Mouse (Mus musculus) ES-Bruce4 (cell line): Measurements from ENCODE around the gene Spred1. TPM values are rescaled to one million over a fixed set of nuclear protein-coding genes. Genes with fewer than 3 reads are reported as not detected.

Experiments
- H3K27ac ChIP-seq: 2 replicates; pipeline ENCODE4 v1.5.1; 2012; ENCODE audit warnings: low read length, inconsistent platforms; ENCODE audit not compliant: insufficient read depth
- H3K27me3 ChIP-seq: 2 replicates; pipeline ENCODE4 v1.6.1; 2012; ENCODE audit warnings: mild to moderate bottlenecking, low read length, inconsistent platforms; ENCODE audit not compliant: control insufficient read depth, poor library complexity, insufficient read depth, severe bottlenecking
- H3K36me3 ChIP-seq: 2 replicates; pipeline ENCODE4 v1.6.1; 2012; ENCODE audit warnings: inconsistent platforms, mild to moderate bottlenecking, low read length, moderate library complexity; ENCODE audit not compliant: control insufficient read depth, poor library complexity, insufficient read depth, severe bottlenecking
- H3K4me1 ChIP-seq: one replicate; pipeline ENCODE4 v1.8.1; 2011; ENCODE audit warnings: low read length; ENCODE audit not compliant: control insufficient read depth, insufficient read depth
- H3K4me3 ChIP-seq: 2 replicates; pipeline ENCODE4 v1.5.1; 2011; ENCODE audit warnings: low read depth, mild to moderate bottlenecking, low read length
- H3K9ac ChIP-seq: 2 replicates; pipeline ENCODE4 v1.6.1; 2012; ENCODE audit warnings: low read depth, mild to moderate bottlenecking, inconsistent platforms; ENCODE audit not compliant: poor library complexity, severe bottlenecking
- H3K9me3 ChIP-seq: replicated peaks from 2 replicates; pipeline ENCODE4 v1.6.1; 2012; ENCODE audit warnings: mild to moderate bottlenecking, low read length, inconsistent platforms; ENCODE audit not compliant: control insufficient read depth, poor library complexity, insufficient read depth, severe bottlenecking
- CTCF ChIP-seq: IDR thresholded peaks from one replicate; pipeline ENCODE4 v1.8.1; 2011; ENCODE audit warnings: low read depth, low read length
- EP300 ChIP-seq: IDR thresholded peaks from 2 replicates; pipeline ENCODE4 v1.6.1; 2011; ENCODE audit warnings: low read depth, low read length; ENCODE audit not compliant: insufficient read depth
- POLR2A ChIP-seq: IDR thresholded peaks from one replicate; pipeline ENCODE4 v1.8.1; 2011; ENCODE audit warnings: low read length; ENCODE audit not compliant: insufficient read depth
- polyA plus RNA-seq: library from polyadenylated mRNA; stranded (reverse); fragments of >200 nt; gene quantifications from 2 replicates; pipeline ENCODE4 v1.2.4, GENCODE M21; 2011; ENCODE audit warnings: low read depth; ENCODE audit not compliant: missing spikeins, insufficient read depth, insufficient read length

Gene Spred1
- polyA plus RNA-seq, 1 experiment: 43.1 TPM

DNA sequence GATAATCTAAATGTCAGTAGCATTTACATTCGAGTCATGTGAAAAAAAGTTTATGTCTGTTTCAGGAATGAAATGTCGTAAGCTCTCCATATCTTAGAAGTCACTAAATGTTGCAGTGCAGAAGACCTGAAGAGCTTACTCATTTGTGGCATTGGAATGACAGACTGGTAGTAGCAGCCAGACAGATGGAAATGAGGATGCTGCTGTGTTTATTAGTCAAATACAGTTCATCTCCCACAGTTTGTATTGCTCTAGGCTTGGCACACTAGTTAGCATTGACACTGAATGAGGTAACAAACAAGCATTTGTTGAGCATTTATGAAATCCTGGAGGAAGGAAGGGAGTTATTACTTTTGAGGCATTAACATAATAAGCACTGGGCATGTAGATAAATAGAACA, 12.4 kb downstream of the Spred1 start:
- Histone ChIP-seq H3K27ac (no peak overlapping the region), H3K36me3 (no peaks in the 10 kb centered on the region; the same call in 1 of the 2 replicates), H3K4me1 (no peaks in the 10 kb centered on the region), H3K27me3 (no peaks in the 10 kb centered on the region), H3K9ac (no peak overlapping the region), H3K9me3 (no peaks in the 10 kb centered on the region), H3K4me3 (no peak overlapping the region)
- TF ChIP-seq EP300: no peak
- TF ChIP-seq POLR2A: no peak
- no peak for TF ChIP-seq CTCF

DNA sequence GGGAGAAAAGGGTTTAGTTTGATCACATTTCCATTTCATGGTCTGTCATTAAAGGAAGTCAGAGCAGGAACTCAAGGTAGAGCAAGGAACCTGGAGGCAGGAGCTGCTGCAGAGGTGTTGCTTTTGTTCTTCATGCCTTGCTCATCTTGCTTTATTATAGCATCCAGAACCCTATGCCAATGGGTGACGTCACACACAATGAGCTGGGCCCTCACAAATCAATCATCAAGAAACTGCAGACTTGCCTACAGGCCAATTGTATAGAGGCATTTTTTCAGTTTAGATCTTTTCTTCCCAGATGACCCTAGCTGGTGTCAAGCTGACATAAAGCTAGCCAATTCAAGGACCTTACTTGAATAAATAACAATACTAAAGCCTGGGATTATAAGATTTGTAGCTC, 16.6 kb downstream of the Spred1 start:
- Histone ChIP-seq H3K27ac (no peak overlapping the region), H3K4me1 (peaks cover 1% of the 10 kb centered on the region), H3K4me3 (no peak overlapping the region), H3K9me3 (no peaks in the 10 kb centered on the region), H3K36me3 (no peaks in the 10 kb centered on the region; the same call in 1 of the 2 replicates), H3K9ac (no peak overlapping the region), H3K27me3 (no peaks in the 10 kb centered on the region)
- TF ChIP-seq EP300: no peak
- TF ChIP-seq CTCF: no peak

DNA sequence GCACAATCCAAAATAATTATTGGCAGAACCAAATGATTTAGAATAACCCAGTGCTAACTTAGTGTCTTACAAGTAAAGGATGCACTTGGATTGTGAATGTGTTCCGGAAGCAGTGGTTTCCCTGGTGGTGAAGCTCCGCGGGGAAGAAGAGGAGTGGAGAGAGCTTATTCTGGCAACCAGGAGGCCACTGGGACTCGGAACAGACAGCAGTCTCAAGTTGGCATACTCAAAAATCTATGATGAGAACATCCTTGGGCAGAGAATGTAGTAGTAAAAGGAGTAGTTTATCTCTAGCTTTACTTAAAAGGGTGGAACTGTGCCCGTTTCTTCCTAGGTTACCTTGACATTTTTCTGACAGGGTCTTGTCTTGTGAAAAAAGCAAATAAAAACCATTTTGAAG, 17.8 kb downstream of the Spred1 start:
- Histone ChIP-seq H3K36me3 (no peaks in the 10 kb centered on the region; the same call in 1 of the 2 replicates), H3K27ac (no peak overlapping the region), H3K4me1 (peaks cover 1% of the 10 kb centered on the region), H3K9me3 (no peaks in the 10 kb centered on the region), H3K4me3 (no peak overlapping the region), H3K27me3 (no peaks in the 10 kb centered on the region), H3K9ac (no peak overlapping the region)
- TF ChIP-seq CTCF: no peak

DNA sequence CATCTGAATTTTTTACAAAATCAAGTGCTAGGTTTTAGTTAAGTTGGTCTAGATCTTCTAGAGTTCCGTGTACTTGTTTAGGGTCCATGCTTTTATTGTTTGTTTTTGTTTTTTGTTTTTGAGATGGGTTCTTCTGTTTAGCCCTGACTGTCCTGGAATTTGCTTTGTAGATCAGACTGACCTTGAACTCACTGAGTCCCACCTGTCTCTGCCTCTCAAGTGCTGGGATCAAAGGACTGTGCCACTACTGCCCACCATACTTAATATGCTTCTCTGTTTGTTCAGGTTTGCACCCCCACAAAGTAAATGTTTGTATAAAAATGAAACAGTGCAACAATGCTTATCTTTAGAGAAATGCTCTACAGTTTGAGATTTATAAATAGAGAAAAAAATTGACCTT, 18.8 kb downstream of the Spred1 start:
- Histone ChIP-seq H3K27ac (no peak overlapping the region), H3K4me1 (peaks cover 1% of the 10 kb centered on the region)

DNA sequence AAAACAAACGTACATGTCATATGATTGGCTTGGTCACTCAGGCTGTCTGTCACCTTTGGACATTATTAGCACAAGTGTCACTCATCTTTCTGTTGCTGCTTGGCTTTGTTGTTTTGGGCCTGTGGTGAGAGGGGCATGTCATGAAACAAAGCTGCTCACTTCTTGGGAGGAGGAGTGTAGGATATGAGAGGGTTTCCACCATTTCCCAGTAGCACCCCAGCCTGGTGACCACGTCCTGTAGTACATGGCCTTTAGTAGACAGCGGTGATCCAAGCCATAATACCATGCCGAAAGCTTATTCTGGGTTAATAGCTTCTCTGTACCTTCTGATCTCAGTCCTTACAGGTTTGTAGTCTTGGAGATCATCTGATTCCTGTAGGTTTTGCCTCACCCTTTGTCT, 21.9 kb downstream of the Spred1 start:
- H3K27me3 ChIP-seq: no peaks in the 10 kb centered on the region
- no peak overlapping the region for H3K27ac ChIP-seq
- peaks cover 1% of the 10 kb centered on the region for H3K4me1 ChIP-seq
- no peak for TF ChIP-seq EP300
- no peak for TF ChIP-seq POLR2A
- TF ChIP-seq CTCF: no peak
- H3K9me3 ChIP-seq: no peaks in the 10 kb centered on the region
- no peak overlapping the region for H3K9ac ChIP-seq
- H3K36me3 ChIP-seq: no peaks in the 10 kb centered on the region; the same call in 1 of the 2 replicates
- no peak overlapping the region for H3K4me3 ChIP-seq

More for the DNA sequence above, 18.8 kb downstream of the Spred1 start:
- TF ChIP-seq CTCF (no peak), EP300 (no peak), POLR2A (no peak)
- H3K9me3 ChIP-seq: no peaks in the 10 kb centered on the region
- H3K9ac ChIP-seq: no peak overlapping the region
- no peaks in the 10 kb centered on the region for H3K27me3 ChIP-seq
- H3K4me3 ChIP-seq: no peak overlapping the region
- H3K36me3 ChIP-seq: no peaks in the 10 kb centered on the region; the same call in 1 of the 2 replicates

DNA sequence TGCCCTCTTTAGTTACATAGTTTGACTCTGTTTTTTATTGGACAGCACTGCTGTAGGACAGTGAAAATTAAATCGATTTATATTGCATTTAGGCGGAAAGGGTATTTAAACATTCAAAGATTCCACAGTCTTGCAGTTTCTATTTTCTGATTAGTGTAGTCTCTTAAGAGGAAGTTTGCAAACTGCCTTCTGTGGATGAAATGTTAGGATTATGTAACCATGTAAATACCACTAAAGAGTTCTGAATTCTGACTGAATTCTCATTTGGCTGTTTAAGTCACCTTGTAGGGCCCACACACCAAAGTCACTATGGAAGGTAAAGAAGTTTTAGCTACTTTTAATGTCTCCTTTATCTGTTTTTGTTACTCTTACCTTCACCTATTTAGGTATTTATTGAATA, 24.9 kb downstream of the Spred1 start:
- Histone ChIP-seq H3K4me1 (peaks cover 1% of the 10 kb centered on the region), H3K9me3 (no peaks in the 10 kb centered on the region), H3K36me3 (no peaks in the 10 kb centered on the region; the same call in 1 of the 2 replicates), H3K4me3 (no peak overlapping the region), H3K27me3 (no peaks in the 10 kb centered on the region), H3K27ac (no peak overlapping the region), H3K9ac (no peak overlapping the region)
- no peak for TF ChIP-seq CTCF
- TF ChIP-seq POLR2A: no peak
- no peak for TF ChIP-seq EP300
